Mouse (Mus musculus) fat pad, adult 2 months (tissue): ENCODE results near the gene Msl2.

Experiments
- DNase-seq: peaks from one replicate; pipeline ENCODE4 v3.0.0-alpha.2; 2011; ENCODE audit warnings: low read depth, low spot score; ENCODE audit errors: extremely low read depth

The Msl2 gene

GRCm38 (mm10) chr9:101152872-101153271 lies 79.0 kb downstream of the Msl2 start:
- no peak for DNase-seq
